Mouse (Mus musculus): ENCODE results near the gene Ror2. TPM values are rescaled to one million over a fixed set of nuclear protein-coding genes. Genes with fewer than 3 reads are reported as not detected.

The Ror2 gene
- polyA plus RNA-seq, 1 experiment from 2014 or later = 9.9 TPM

GRCm38 (mm10) chr13:53247175-53247574 lies 38.7 kb downstream of the Ror2 start:
- H3K4me1 ChIP-seq (ENCODE audit: insufficient read depth, low read length) = peaks cover 49% of the 10 kb centered on the region

GRCm38 (mm10) chr13:53244151-53244550 lies 41.8 kb downstream of the Ror2 start:
- Histone ChIP-seq H3K9ac (replicated peaks; ENCODE audit: low read length) (no peak overlapping the region), H3K27ac (ENCODE audit: low read length) (no peak overlapping the region), H3K4me2 (replicated peaks; ENCODE audit: low read depth, low read length) (no peak overlapping the region), H3K27me3 (ENCODE audit: insufficient read depth, low read length) (no peaks in the 10 kb centered on the region), H3K4me1 (ENCODE audit: insufficient read depth, low read length) (peaks cover 40% of the 10 kb centered on the region), H3K36me3 (ENCODE audit: insufficient read depth, low read length) (no peaks in the 10 kb centered on the region; the same call in 1 of the 2 replicates), H3K4me3 (ENCODE audit: low read length) (no peak overlapping the region), H3K9me3 (ENCODE audit: low read length) (peaks cover 5% of the 10 kb centered on the region; the same call in 1 of the 2 replicates)
- 0 out of 2 replicates have a peak, but pooled peaks have one; percentile 25 for ATAC-seq (ENCODE audit: low FRiP score, low TSS enrichment)
- WGBS = 30% methylated on average over 8 of the region's 8 CpGs

More at GRCm38 (mm10) chr13:53247175-53247574, 38.7 kb downstream of the Ror2 start:
- Histone ChIP-seq H3K4me3 (ENCODE audit: low read length) (no peak overlapping the region), H3K9ac (replicated peaks; ENCODE audit: low read length) (no peak overlapping the region), H3K27ac (ENCODE audit: low read length) (no peak overlapping the region), H3K27me3 (ENCODE audit: insufficient read depth, low read length) (no peaks in the 10 kb centered on the region), H3K9me3 (ENCODE audit: low read length) (peaks cover 5% of the 10 kb centered on the region; the same call in 1 of the 2 replicates), H3K36me3 (ENCODE audit: insufficient read depth, low read length) (no peaks in the 10 kb centered on the region; the same call in 1 of the 2 replicates), H3K4me2 (replicated peaks; ENCODE audit: low read depth, low read length) (no peak overlapping the region)
- WGBS = 56% methylated on average over 6 of the region's 6 CpGs
- no peak for ATAC-seq (ENCODE audit: low FRiP score, low TSS enrichment)

GRCm38 (mm10) chr13:53237455-53237854 lies 48.5 kb downstream of the Ror2 start:
- no peak for ATAC-seq (ENCODE audit: low FRiP score, low TSS enrichment)

GRCm38 (mm10) chr13:53236434-53237401 lies 49.2 kb downstream of the Ror2 start:
- Histone ChIP-seq H3K9ac (replicated peaks; ENCODE audit: low read length) (no peak overlapping the region), H3K27ac (ENCODE audit: low read length) (0 out of 2 replicates have a peak overlapping the region, but pooled peaks have one; percentile 6), H3K4me3 (ENCODE audit: low read length) (no peak overlapping the region), H3K4me1 (ENCODE audit: insufficient read depth, low read length) (peaks cover 54% of the 10 kb centered on the region), H3K36me3 (ENCODE audit: insufficient read depth, low read length) (no peaks in the 10 kb centered on the region), H3K4me2 (replicated peaks; ENCODE audit: low read depth, low read length) (0 out of 2 replicates have a peak overlapping the region, but pooled peaks have one; percentile 1), H3K9me3 (ENCODE audit: low read length) (no peaks in the 10 kb centered on the region), H3K27me3 (ENCODE audit: insufficient read depth, low read length) (peaks cover 4% of the 10 kb centered on the region)
- 28% methylated on average over 18 of the region's 18 CpGs for WGBS
- peak; percentile 50; the same call in 1 of the 2 replicates for ATAC-seq (ENCODE audit: low FRiP score, low TSS enrichment)

More at GRCm38 (mm10) chr13:53237455-53237854, 48.5 kb downstream of the Ror2 start:
- Histone ChIP-seq H3K27ac (ENCODE audit: low read length) (no peak overlapping the region), H3K9ac (replicated peaks; ENCODE audit: low read length) (no peak overlapping the region), H3K4me1 (ENCODE audit: insufficient read depth, low read length) (peaks cover 49% of the 10 kb centered on the region), H3K36me3 (ENCODE audit: insufficient read depth, low read length) (no peaks in the 10 kb centered on the region; the same call in 1 of the 2 replicates), H3K4me3 (ENCODE audit: low read length) (no peak overlapping the region), H3K4me2 (replicated peaks; ENCODE audit: low read depth, low read length) (no peak overlapping the region), H3K9me3 (ENCODE audit: low read length) (peaks cover 1% of the 10 kb centered on the region; the same call in 1 of the 2 replicates), H3K27me3 (ENCODE audit: insufficient read depth, low read length) (peaks cover 4% of the 10 kb centered on the region)
- WGBS = 57% methylated on average over 10 of the region's 10 CpGs

- ATAC-seq (ENCODE audit: low FRiP score, low TSS enrichment) = no peak
- H3K4me3 ChIP-seq (ENCODE audit: low read length) = no peak overlapping the region
- no peak overlapping the region for H3K4me2 ChIP-seq (replicated peaks; ENCODE audit: low read depth, low read length)
- no peak overlapping the region for H3K9ac ChIP-seq (replicated peaks; ENCODE audit: low read length)
- peaks cover 4% of the 10 kb centered on the region for H3K27me3 ChIP-seq (ENCODE audit: insufficient read depth, low read length)
- H3K36me3 ChIP-seq (ENCODE audit: insufficient read depth, low read length) = no peaks in the 10 kb centered on the region
- no peak overlapping the region for H3K27ac ChIP-seq (ENCODE audit: low read length)
- 32% methylated on average over 7 of the region's 7 CpGs for WGBS
- no peaks in the 10 kb centered on the region for H3K9me3 ChIP-seq (ENCODE audit: low read length)
- H3K4me1 ChIP-seq (ENCODE audit: insufficient read depth, low read length) = peaks cover 56% of the 10 kb centered on the region
Observed at GRCm38 (mm10) chr13:53235953-53236352, 50.0 kb downstream of the Ror2 start.

- WGBS = 13% methylated on average over 12 of the region's 12 CpGs
- H3K27me3 ChIP-seq (ENCODE audit: insufficient read depth, low read length) = peaks cover 4% of the 10 kb centered on the region
- no peaks in the 10 kb centered on the region for H3K9me3 ChIP-seq (ENCODE audit: low read length)
- H3K36me3 ChIP-seq (ENCODE audit: insufficient read depth, low read length) = no peaks in the 10 kb centered on the region
- H3K4me3 ChIP-seq (ENCODE audit: low read length) = no peak overlapping the region
- 0 out of 2 replicates have a peak overlapping the region, but pooled peaks have one; percentile 16 for H3K4me2 ChIP-seq (replicated peaks; ENCODE audit: low read depth, low read length)
- H3K4me1 ChIP-seq (ENCODE audit: insufficient read depth, low read length) = peaks cover 62% of the 10 kb centered on the region
- ATAC-seq (ENCODE audit: low FRiP score, low TSS enrichment) = no peak
- H3K27ac ChIP-seq (ENCODE audit: low read length) = no peak overlapping the region
- no peak overlapping the region for H3K9ac ChIP-seq (replicated peaks; ENCODE audit: low read length)
Observed at GRCm38 (mm10) chr13:53234844-53235243, 51.1 kb downstream of the Ror2 start.

GRCm38 (mm10) chr13:53233826-53234786 lies 51.8 kb downstream of the Ror2 start:
- Histone ChIP-seq H3K27me3 (ENCODE audit: insufficient read depth, low read length) (peaks cover 4% of the 10 kb centered on the region), H3K4me2 (replicated peaks; ENCODE audit: low read depth, low read length) (no peak overlapping the region), H3K36me3 (ENCODE audit: insufficient read depth, low read length) (no peaks in the 10 kb centered on the region), H3K4me1 (ENCODE audit: insufficient read depth, low read length) (peaks cover 62% of the 10 kb centered on the region), H3K4me3 (ENCODE audit: low read length) (no peak overlapping the region), H3K9ac (replicated peaks; ENCODE audit: low read length) (no peak overlapping the region), H3K9me3 (ENCODE audit: low read length) (no peaks in the 10 kb centered on the region), H3K27ac (ENCODE audit: low read length) (no peak overlapping the region)
- 45% methylated on average over 15 of the region's 15 CpGs for WGBS
- ATAC-seq (ENCODE audit: low FRiP score, low TSS enrichment) = peak; percentile 37; the same call in 1 of the 2 replicates

- no peaks in the 10 kb centered on the region for H3K9me3 ChIP-seq (ENCODE audit: low read length)
- H3K4me2 ChIP-seq (replicated peaks; ENCODE audit: low read depth, low read length) = no peak overlapping the region
- no peak overlapping the region for H3K27ac ChIP-seq (ENCODE audit: low read length)
- no peaks in the 10 kb centered on the region for H3K36me3 ChIP-seq (ENCODE audit: insufficient read depth, low read length)
- H3K4me1 ChIP-seq (ENCODE audit: insufficient read depth, low read length) = peaks cover 62% of the 10 kb centered on the region
- ATAC-seq (ENCODE audit: low FRiP score, low TSS enrichment) = no peak
- 18% methylated on average over 9 of the region's 9 CpGs for WGBS
- H3K4me3 ChIP-seq (ENCODE audit: low read length) = no peak overlapping the region
- peaks cover 4% of the 10 kb centered on the region for H3K27me3 ChIP-seq (ENCODE audit: insufficient read depth, low read length)
- H3K9ac ChIP-seq (replicated peaks; ENCODE audit: low read length) = no peak overlapping the region
Observed at GRCm38 (mm10) chr13:53233381-53233780, 52.5 kb downstream of the Ror2 start.

- Histone ChIP-seq H3K4me1 (ENCODE audit: insufficient read depth, low read length) (peaks cover 59% of the 10 kb centered on the region), H3K9me3 (ENCODE audit: low read length) (no peaks in the 10 kb centered on the region), H3K4me2 (replicated peaks; ENCODE audit: low read depth, low read length) (no peak overlapping the region), H3K36me3 (ENCODE audit: insufficient read depth, low read length) (no peaks in the 10 kb centered on the region), H3K4me3 (ENCODE audit: low read length) (no peak overlapping the region), H3K27ac (ENCODE audit: low read length) (no peak overlapping the region), H3K27me3 (ENCODE audit: insufficient read depth, low read length) (peaks cover 4% of the 10 kb centered on the region), H3K9ac (replicated peaks; ENCODE audit: low read length) (no peak overlapping the region)
- no peak for ATAC-seq (ENCODE audit: low FRiP score, low TSS enrichment)
- 50% methylated on average over 7 of the region's 7 CpGs for WGBS
Observed at GRCm38 (mm10) chr13:53232419-53232818, 53.5 kb downstream of the Ror2 start.
